Mouse (Mus musculus) hematopoietic stem cell, adult 5-6 weeks (primary cell): Measurements from ENCODE around the gene Slc25a17. TPM values are rescaled to one million over a fixed set of nuclear protein-coding genes. Genes with fewer than 3 reads are reported as not detected.
A peak's percentile ranks its signal among the peaks of the same experiment; 100 is the strongest.

Source experiments
- ATAC-seq, 2 experiments: fragments of 125-278 bp in 1 of 2; replicated peaks in 1 of 2; 2 replicates each; pipeline ENCODE4 v1.8.0; 2016 to 2017; ENCODE audit warnings: inconsistent platforms in 2 of 2, mild to moderate bottlenecking in 2 of 2, moderate number of reproducible peaks in 2 of 2, low read depth in 1 of 2, moderate TSS enrichment in 1 of 2; ENCODE audit not compliant: low FRiP score in 2 of 2, poor library complexity in 2 of 2, severe bottlenecking in 2 of 2, insufficient read depth in 1 of 2, low TSS enrichment in 1 of 2
- total RNA-seq: library from RNA; stranded (forward); fragments of 172-1452, 232-1000 nt; gene quantifications from 2 replicates; pipeline ENCODE4 v1.2.3, GENCODE M21; 2017

Gene Slc25a17
- total RNA-seq, 1 experiment from 2014 or later = 97.1 TPM

DNA sequence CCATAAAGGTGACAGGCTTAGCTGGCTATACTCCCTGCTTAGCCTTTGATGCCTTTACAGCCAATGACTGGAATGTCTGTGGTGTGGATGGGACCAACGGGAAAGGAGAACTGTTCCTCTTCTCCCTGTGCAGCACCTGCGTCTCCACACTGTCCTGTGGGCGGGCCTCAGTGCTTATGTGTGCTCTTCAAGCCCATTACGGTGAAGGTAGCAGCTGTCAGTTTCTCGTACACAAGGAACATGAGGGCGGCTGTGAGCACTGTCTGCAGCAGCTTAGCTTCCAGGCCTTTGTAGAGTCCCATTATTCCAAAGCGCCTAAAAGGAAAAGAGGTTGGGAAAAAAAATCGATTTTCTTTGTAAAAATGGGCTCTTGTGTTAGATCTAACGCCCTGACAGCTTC, 41.1 kb downstream of the Slc25a17 start:
- no peak for ATAC-seq

DNA sequence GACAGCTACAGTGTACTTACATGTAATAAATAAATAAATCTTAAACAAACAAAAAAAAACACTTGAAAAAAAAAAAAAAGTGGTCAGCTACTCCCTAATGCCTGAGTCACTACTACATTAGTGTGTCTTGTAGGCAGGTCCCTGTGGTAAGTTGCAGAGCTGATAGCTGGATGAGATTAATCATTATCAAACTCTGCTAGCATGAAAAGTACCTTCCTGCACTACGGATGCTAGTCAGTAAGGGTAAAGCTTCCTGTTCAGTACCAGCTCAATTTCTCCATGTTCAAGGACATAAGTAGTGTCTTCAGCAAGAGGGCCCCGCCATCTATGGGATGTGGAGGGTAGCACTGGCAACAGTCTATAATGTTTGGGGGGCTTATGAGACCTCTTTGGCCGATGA, 46.7 kb downstream of the Slc25a17 start:
- ATAC-seq = no peak

DNA sequence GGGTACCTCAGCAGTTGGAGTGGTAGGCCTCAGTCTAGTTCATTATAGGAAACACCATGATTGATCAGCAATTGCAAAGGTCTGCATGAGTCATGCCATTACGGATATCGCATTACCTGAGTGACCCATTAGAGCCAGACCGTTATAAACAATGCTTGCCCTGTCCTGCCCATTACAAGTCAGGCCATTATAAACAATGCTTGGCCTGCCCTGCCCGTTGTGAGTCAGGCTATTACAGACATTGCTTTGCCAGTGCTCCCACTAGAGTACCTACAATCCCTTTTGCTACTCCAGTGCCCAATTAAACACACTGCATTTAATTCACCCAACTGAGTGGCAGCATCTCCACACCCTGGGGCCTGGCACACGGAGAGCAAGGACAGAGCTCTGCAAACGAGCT, 49.6 kb downstream of the Slc25a17 start:
- no peak for ATAC-seq

DNA sequence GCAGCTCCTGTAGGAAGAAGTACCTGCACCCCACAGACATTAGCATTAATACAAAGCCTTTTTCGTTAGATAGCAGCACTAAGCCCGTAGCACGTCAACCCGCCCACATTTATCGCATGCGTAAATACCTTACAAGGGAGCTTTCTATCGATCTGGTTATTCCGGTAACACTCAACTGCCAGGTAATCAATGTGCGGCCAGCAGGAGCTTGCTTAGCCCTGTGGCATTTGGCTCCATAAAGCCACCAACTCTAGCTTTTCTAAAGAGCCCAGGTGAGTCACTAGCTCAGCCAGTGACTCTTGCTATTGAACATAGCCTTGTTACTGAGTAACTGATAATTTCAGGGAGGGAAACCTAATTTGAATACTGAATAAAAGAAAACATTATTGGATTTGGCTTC, 50.3 kb downstream of the Slc25a17 start:
- ATAC-seq = no peak

DNA sequence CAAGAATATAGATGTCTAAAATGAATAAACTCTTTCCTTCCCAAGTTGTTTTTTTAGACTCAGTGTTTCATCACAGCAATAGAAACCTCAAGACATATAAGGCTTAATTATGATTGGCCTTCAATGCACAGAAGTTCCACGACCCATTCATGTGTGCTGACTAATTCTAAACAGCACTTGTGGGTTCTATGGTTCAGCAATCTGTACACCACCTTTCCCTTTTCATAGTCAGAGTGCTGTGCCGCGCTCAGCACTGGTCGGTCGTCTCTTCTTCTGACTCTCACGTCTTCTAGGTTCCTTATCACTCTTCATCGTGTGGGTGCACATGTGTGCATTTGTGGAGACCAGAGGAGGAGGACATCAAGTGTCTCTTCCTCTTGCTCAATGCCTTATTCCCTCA, 52.6 kb downstream of the Slc25a17 start:
- ATAC-seq = no peak

GRCm38 (mm10) chr15:81306501-81306900, 54.1 kb downstream of the Slc25a17 start:
- ATAC-seq = no peak

GRCm38 (mm10) chr15:81305035-81305434, 55.6 kb downstream of the Slc25a17 start:
- no peak for ATAC-seq

- ATAC-seq = no peak
These were observed 56.6 kb downstream of the Slc25a17 start for GRCm38 (mm10) chr15:81304006-81304405.

- ATAC-seq = peak; percentile 16 to 54; a peak in 1 of 4 replicates
These were observed 58.3 kb downstream of the Slc25a17 start for GRCm38 (mm10) chr15:81302151-81302808.

DNA sequence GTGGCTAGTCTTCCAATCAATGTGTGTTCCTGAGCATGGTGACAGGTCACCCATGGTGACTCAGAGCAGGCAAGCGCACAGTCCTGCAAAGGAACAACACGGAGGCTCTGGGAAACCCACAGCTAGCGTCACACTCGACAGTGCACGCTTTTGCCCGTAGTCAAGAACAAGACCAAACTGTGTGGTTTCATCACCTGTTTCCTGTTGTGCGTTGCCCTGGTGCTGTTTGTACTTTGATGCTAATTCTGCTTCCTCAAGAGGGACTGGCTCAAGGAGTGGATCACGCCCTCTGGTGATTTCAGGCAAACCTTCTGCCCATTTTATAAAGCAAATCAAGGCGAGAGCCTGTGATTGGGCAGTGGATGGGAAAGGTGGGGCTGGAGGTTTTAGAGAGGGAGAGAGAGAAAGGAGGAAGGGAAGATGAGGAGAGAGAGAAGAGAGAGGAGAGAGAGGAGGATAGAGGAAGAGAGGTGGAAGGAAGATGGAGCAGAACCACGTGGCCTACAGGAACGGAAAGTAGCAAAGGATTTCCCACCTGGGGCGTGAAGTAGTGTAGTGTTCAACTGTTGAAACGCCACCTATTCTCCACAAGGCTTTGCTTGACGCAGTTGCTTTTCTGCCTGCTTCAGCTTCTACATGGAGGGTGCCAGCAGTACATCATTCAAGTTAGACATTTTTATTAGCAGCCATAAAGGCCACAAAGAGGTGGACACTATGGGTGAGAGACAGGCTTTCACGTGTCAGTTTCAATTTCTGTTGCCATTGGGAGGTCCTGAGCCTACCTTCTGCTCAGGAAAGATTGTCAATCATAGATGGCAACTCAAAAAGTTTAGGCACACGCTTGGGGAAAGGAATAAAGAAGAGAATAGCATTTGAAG, 59.2 kb downstream of the Slc25a17 start:
- ATAC-seq = peak; percentile 93 to 97

- no peak for ATAC-seq
These were observed 60.0 kb downstream of the Slc25a17 start for GRCm38 (mm10) chr15:81300520-81301069.

DNA sequence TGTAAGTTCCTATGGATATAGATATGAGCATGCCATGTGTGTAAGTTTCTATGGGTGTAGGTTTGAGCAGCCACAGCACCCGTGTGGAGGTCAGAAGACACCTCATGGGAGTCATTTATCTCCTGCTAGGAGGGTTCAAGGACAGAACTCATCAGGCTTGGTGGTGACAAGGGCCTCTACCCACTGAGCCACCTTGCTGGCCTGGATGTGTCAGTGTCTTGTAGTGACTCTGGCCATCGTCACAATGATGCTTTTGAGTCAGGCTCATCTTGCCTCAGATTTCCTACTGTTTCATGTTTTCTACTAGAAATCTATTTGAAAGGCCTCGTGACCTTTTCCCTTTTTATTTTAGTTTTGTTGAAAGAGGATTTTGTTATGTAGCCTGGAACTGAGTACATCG, 61.1 kb downstream of the Slc25a17 start:
- no peak for ATAC-seq

DNA sequence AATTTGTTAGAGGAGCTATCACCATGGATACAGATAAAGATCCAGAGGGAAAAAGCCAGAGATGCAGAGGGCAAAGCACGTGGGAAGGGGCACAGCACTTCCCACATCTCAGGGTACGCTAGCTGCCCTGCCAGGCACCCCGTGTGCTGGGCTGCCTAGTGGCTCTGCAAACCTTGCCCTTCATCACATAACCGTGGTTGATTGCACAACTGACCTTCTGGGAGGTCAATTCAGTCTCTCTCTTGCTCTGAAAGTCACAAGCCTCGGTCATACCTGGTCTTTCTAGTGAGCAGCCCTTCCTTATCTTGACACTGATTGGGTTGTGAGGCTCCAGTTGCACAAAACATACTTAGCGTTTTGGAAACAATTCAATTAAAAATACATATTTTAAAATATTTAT, 62.4 kb downstream of the Slc25a17 start:
- ATAC-seq = no peak

DNA sequence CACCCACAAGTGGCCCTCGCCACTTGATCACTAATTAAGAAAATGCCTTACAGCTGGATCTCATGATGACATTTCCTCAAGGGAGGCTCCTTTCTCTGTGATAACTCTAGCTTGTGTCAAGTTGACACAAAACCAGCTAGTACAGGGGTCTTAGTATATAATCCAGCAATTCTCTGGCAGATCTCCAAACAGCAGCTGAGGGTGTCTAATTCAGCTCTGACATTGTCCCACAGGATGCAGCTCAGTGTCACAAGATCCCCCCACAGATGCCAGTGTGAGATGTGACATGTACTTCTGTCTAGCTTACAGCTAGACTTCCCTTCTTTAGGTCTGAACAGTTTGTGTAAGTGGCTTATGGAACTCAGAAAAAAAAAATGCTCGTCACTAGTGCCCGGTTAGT, 63.1 kb downstream of the Slc25a17 start:
- no peak for ATAC-seq

DNA sequence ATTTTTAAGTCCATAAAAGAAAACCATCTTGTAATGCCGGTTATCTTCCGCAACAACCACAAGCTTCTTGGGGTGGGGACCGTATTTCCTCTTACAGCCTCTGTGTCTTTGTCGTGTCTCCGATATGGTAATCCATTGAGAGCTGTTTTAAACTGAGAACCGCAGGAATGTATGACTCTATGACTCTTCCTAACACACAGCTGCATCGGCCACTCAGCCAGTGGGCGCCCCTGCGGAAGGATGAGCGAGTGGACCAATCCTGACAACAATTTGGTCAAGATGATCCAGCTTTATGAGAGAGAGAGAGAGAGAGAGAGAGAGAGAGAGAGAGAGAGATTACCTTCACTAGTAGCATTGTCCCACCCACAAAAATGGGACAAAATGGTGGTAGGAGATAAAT, 65.7 kb downstream of the Slc25a17 start:
- ATAC-seq = no peak

DNA sequence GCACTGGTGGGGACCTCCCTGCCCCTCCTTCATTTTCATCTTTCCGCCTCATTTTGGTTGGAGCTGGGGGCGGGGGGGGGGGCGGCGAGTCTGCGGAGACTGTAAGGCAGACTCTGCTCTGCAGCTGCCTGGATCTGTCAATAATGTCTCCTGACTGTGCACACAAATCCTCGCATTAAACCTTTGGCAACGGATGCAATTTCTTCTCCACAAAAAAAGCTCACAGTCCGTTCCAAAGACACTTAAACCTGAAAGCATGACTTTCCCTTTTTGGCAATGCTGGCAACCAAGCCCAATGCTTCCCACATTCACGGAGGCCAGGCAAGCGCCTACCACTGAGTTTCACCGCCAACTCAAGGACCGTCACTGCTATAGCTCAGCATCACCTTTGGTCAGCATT, 66.2 kb downstream of the Slc25a17 start:
- ATAC-seq = no peak

GRCm38 (mm10) chr15:81290747-81291146, 69.9 kb downstream of the Slc25a17 start:
- ATAC-seq = no peak

DNA sequence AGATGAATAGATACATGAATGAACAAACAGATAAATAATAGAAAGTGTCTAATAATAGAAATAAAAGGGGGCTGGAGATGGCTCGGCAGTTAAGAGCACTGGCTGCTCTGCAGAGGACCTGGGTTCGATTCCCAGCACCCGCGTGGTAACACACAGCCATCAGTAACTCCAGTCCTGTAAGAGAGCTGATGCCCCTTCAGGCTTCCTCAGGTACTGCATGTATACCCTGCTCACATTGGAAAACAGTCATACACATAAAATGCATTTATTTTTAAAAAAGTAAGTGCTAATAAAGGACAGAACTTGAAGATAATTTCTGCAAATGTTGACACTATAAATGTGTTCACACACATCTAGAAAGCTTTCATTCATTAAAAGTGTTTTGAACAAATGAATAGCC, 70.4 kb downstream of the Slc25a17 start:
- no peak for ATAC-seq
